Mouse (Mus musculus) cerebellum, adult 18-20 months (tissue): ENCODE measurements at regions not wholly inside any gene's neighbourhood (a gene's known extent, or its start where the extent isn't known, plus 50 kb on each side); places are given as distances from the start of the nearest gene placed in this dataset.
"Not testable (repeated sequence)": the region's sequence is repeated elsewhere in the genome, so short reads cannot be mapped to it uniquely, and the experiment has no call there.

Experiments used
- DNase-seq, 2 experiments: peaks; one replicate each; pipeline ENCODE4 v3.0.0; 2021

DNA sequence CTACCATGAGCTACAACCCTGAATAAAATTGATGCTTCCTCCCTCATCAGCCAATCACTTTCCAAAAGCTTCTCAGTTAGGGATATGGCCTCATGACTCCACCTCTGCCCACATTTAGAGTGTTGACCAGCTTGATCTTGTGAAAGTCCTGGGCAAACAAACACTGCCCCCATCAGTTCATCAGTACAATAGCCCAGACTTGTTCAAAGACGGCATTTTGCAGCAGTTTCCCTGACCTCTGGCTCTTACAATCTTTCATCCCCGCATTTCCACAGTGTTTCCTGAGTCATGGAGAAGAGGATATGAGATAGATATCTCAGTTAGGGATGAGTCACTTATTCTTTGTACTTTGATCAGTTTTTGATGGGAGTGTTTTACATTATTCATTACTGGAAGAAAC lies 203.5 kb upstream of the Asrgl1 start:
- not testable (repeated sequence) for DNase-seq

GRCm38 (mm10) chr19:9337447-9337846 lies 202.0 kb upstream of the Asrgl1 start:
- DNase-seq: not testable (repeated sequence)

DNA sequence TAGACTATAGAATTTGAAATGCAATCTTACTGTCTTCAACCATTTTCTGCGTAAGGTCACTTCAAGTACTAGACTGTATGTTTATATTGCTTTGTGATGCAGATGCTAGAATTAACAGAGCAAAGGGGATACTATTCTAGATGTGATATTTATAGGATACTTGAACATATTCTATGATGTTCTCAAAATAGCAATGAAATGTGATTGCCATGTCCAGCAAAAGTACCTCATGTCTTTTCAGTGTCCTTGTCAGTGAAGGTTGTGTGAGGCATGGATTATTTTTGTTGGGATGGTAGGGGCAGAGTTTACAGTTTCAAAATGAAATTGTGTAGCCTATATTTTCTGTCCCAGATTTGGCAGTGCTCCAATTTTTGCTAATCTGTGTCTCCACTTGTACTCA lies 182.5 kb upstream of the Asrgl1 start:
- DNase-seq: not testable (repeated sequence)

DNA sequence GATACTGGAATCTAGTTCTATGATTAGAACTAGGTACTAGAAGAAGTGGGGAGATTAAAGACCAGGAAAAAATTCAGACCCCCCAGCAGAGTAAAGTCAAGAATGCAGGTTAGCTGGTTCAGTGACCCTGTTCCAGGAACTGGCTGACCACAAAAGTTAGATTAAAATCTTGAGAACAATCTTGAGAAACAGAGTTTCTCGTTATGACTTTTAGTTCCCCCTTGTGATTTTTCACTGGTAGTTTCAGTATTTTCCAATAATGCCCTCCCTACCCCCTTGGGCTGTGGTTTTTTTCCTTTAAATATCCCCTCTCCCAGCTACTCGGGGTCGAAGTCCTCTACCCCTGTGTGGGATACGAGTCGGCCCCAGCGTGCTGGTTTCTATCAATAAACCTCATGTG lies 180.7 kb upstream of the Asrgl1 start:
- not testable (repeated sequence) for DNase-seq

- peak; percentile 13 to 45 for DNase-seq
Observed at GRCm38 (mm10) chr19:9283176-9283575, 147.7 kb upstream of the Asrgl1 start.

GRCm38 (mm10) chr19:9234676-9235075 lies 99.2 kb upstream of the Asrgl1 start:
- not testable (repeated sequence) for DNase-seq
